Mouse (Mus musculus): ENCODE results near the gene Pla2g4c.

DNA sequence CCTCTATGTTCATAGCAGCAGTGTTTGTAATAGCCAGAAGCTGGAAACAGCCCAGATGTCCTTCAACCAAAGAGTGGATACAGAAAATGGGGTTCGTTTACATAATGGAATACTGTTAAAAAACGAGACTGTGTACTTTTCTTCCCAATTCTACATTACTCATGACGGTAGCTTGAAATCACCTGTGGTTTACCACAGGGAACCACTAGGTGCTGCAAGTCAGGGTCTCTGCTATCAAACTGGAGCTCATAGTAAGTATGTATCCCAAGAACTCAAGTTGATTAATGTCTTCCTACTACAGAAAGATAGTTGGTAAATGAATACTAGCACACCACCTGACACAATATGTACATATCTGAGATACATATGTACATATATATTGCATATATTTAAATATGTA is 3.0 kb upstream of the Pla2g4c start:
- TF ChIP-seq POLR2A (IDR thresholded peaks at IDR 0.05; ENCODE audit: insufficient read depth, low read length) (no peak), CTCF (IDR thresholded peaks at IDR 0.05; ENCODE audit: low read depth, low read length) (no peak)
